8 mouse cellular contexts compared by ENCODE assay signal in genomic region chr19:47446841-47447365, GRCm38 (mm10). TPM values are rescaled to one million over a fixed set of nuclear protein-coding genes. Genes with fewer than 3 reads are reported as not detected.
DNase-seq lines count a peak whose midpoint lies in the region; ATAC-seq lines count a peak whose summit lies in the region.

No protein-coding gene starts in this region.

- no peak overlapping the region for H3K9ac ChIP-seq in neural tube, embryonic 11.5 days (ENCODE audit: low read length)
- H3K9ac ChIP-seq in neural tube, embryonic 15.5 days (replicated peaks), result no peak overlapping the region
- no peak overlapping the region for H3K9ac ChIP-seq in embryonic facial prominence, embryonic 15.5 days

- H3K36me3 ChIP-seq in neural tube, embryonic 11.5 days (ENCODE audit: control insufficient read depth, insufficient read depth, low read length), result no peaks in the 10 kb centered on the region
- no peaks in the 10 kb centered on the region for H3K36me3 ChIP-seq in neural tube, embryonic 15.5 days
- no peaks in the 10 kb centered on the region for H3K36me3 ChIP-seq in embryonic facial prominence, embryonic 15.5 days

- H3K4me3 ChIP-seq in neural tube, embryonic 11.5 days (ENCODE audit: low read depth, low read length), result no peak overlapping the region
- no peak overlapping the region for H3K4me3 ChIP-seq in neural tube, embryonic 15.5 days (replicated peaks)
- no peak overlapping the region for H3K4me3 ChIP-seq in embryonic facial prominence, embryonic 15.5 days (replicated peaks)

- peak; percentile 12; the same call in 1 of the 2 replicates for ATAC-seq in neural tube, embryonic 11.5 days (ENCODE audit: insufficient read depth, low FRiP score, low TSS enrichment)
- ATAC-seq in neural tube, embryonic 15.5 days (ENCODE audit: low FRiP score), result no peak; the same call in 1 of the 2 replicates
- no peak for ATAC-seq in embryonic facial prominence, embryonic 15.5 days (ENCODE audit: insufficient number of reproducible peaks, low FRiP score, low TSS enrichment, low read depth)
- ATAC-seq in megakaryocyte-erythroid progenitor cell, adult 5-6 weeks (replicated peaks; ENCODE audit: low FRiP score, low TSS enrichment, poor library complexity, severe bottlenecking), result 0 out of 2 replicates have a peak, but pooled peaks have one; percentile 16

- no peak for DNase-seq in neural tube, embryonic 11.5 days (ENCODE audit: low spot score)
- DNase-seq in heart, postnatal 25 days (ENCODE audit: low spot score), result peak; percentile 36
- DNase-seq in layer of hippocampus, adult 9-11 months, result peak; percentile 82
- peak; percentile 75 for DNase-seq in thymus, postnatal 14 days
- DNase-seq in embryo, embryonic 10 days (ENCODE audit: low spot score), result no peak

- no peak overlapping the region; the same call in 1 of the 2 replicates for H3K4me2 ChIP-seq in neural tube, embryonic 11.5 days (ENCODE audit: low read depth)
- no peak overlapping the region for H3K4me2 ChIP-seq in neural tube, embryonic 15.5 days
- H3K4me2 ChIP-seq in embryonic facial prominence, embryonic 15.5 days (replicated peaks), result 0 out of 2 replicates have a peak overlapping the region, but pooled peaks have one; percentile 1

- H3K27me3 ChIP-seq in neural tube, embryonic 11.5 days (ENCODE audit: control insufficient read depth, insufficient read depth, low read length), result no peaks in the 10 kb centered on the region
- no peaks in the 10 kb centered on the region for H3K27me3 ChIP-seq in neural tube, embryonic 15.5 days (replicated peaks)
- H3K27me3 ChIP-seq in embryonic facial prominence, embryonic 15.5 days, result no peaks in the 10 kb centered on the region

- H3K27ac ChIP-seq in neural tube, embryonic 11.5 days (ENCODE audit: low read depth, low read length), result no peak overlapping the region
- no peak overlapping the region; the same call in none of the 2 replicates for H3K27ac ChIP-seq in neural tube, embryonic 15.5 days (replicated peaks)
- H3K27ac ChIP-seq in embryonic facial prominence, embryonic 15.5 days (replicated peaks), result peak overlapping the region; percentile 68

- intact Hi-C loops in heart, postnatal 25 days (cut with DNase I), result no loop called here

- WGBS in neural tube, embryonic 11.5 days, result 50% methylated on average over 8 of the region's 9 CpGs
- 33% methylated on average over 9 of the region's 9 CpGs for WGBS in neural tube, embryonic 15.5 days
- 35% methylated on average over 9 of the region's 9 CpGs for WGBS in embryonic facial prominence, embryonic 15.5 days

- peaks cover 40% of the 10 kb centered on the region for H3K4me1 ChIP-seq in neural tube, embryonic 11.5 days (ENCODE audit: control insufficient read depth, insufficient read depth, low read length)
- H3K4me1 ChIP-seq in neural tube, embryonic 15.5 days, result peaks cover 64% of the 10 kb centered on the region
- peaks cover 87% of the 10 kb centered on the region for H3K4me1 ChIP-seq in embryonic facial prominence, embryonic 15.5 days

- H3K9me3 ChIP-seq in neural tube, embryonic 11.5 days (ENCODE audit: control insufficient read depth, low read length), result no peaks in the 10 kb centered on the region
- no peaks in the 10 kb centered on the region for H3K9me3 ChIP-seq in neural tube, embryonic 15.5 days (replicated peaks)
- H3K9me3 ChIP-seq in embryonic facial prominence, embryonic 15.5 days (replicated peaks), result no peaks in the 10 kb centered on the region

RNA-seq across cellular contexts. Expression of gene Sh3pxd2a, which starts 17.3 kb away (rescaled TPM):
- polyA plus RNA-seq in neural tube, embryonic 11.5 days (2014; fragmentation: Nextera tagmentation; extraction: Ambion mirVana), result 4.7 and 5.7 TPM in 2 replicates
- polyA plus RNA-seq in neural tube, embryonic 15.5 days (2015; fragmentation: Nextera tagmentation; extraction: Ambion mirVana), result 2.2 and 3.3 TPM in 2 replicates
- 15.8 and 16.0 TPM in 2 replicates for polyA plus RNA-seq in embryonic facial prominence, embryonic 15.5 days (2015; fragmentation: Nextera tagmentation; extraction: Ambion mirVana)
- 10 to 100 TPM; 63.5 to 63.6 TPM for total RNA-seq in heart, postnatal 25 days (2021)
- total RNA-seq in megakaryocyte-erythroid progenitor cell, adult 5-6 weeks (2014; fragmentation: Nextera tagmentation), result 0.55 and 0.96 TPM in 2 replicates
- 0.34 and 1.0 TPM in 2 replicates for total RNA-seq in megakaryocyte-erythroid progenitor cell, adult 5-6 weeks (2017)

Comparison
In these comparisons a context has a peak if more than half of its experiments do, and no peak if none do; other contexts are left out.
1. ATAC-seq: peak in neural tube, embryonic 11.5 days (single experiment) and megakaryocyte-erythroid progenitor cell, adult 5-6 weeks (single experiment); none in neural tube, embryonic 15.5 days (single experiment) and embryonic facial prominence, embryonic 15.5 days (single experiment).
2. DNase-seq: peak in heart, postnatal 25 days (single experiment), layer of hippocampus, adult 9-11 months (single experiment) and thymus, postnatal 14 days (single experiment); none in neural tube, embryonic 11.5 days (single experiment) and embryo, embryonic 10 days (single experiment).